Mouse (Mus musculus) olfactory bulb, adult 2 months (tissue): ENCODE results near the gene Pigu. TPM values are rescaled to one million over a fixed set of nuclear protein-coding genes. Genes with fewer than 3 reads are reported as not detected.

Experiments used
- H3K27ac ChIP-seq: fragments of 200-500 bp; 2 replicates; pipeline ENCODE4 v1.5.1; 2012; ENCODE audit warnings: low read depth, low read length; ENCODE audit not compliant: insufficient read depth
- H3K4me1 ChIP-seq: fragments of 200-500 bp; 2 replicates; pipeline ENCODE4 v1.6.1; 2012; ENCODE audit warnings: low read length; ENCODE audit not compliant: control insufficient read depth, insufficient read depth
- H3K4me3 ChIP-seq: fragments of 200-500 bp; 2 replicates; pipeline ENCODE4 v1.5.1; 2012; ENCODE audit warnings: mild to moderate bottlenecking, low read depth, low read length, moderate library complexity; ENCODE audit not compliant: insufficient read depth
- CTCF ChIP-seq: fragments of 200-500 bp; IDR thresholded peaks from 2 replicates; pipeline ENCODE4 v1.5.1; 2012; ENCODE audit warnings: low read depth, mild to moderate bottlenecking, low read length, moderate library complexity; ENCODE audit not compliant: insufficient read depth
- POLR2A ChIP-seq: fragments of 200-500 bp; IDR thresholded peaks from 2 replicates; pipeline ENCODE4 v1.6.1; 2012; ENCODE audit warnings: mild to moderate bottlenecking, low read depth, low read length, moderate library complexity; ENCODE audit not compliant: insufficient read depth
- WGBS: fragments of 180-500 bp; shearing (Covaris S2); methylation state at CpG from one replicate; pipeline ENCODE4 v1.1.7; 2018; 5-methylcytosine and 5-hydroxymethylcytosine counted together
- polyA plus RNA-seq: library from polyadenylated mRNA; stranded (reverse); fragments of >200 nt; gene quantifications from 2 replicates; pipeline ENCODE4 v1.2.4, GENCODE M21; 2012; ENCODE audit warnings: low replicate concordance; ENCODE audit not compliant: missing spikeins, insufficient read depth, insufficient read length

Pigu gene
- not detected in 2 replicates for polyA plus RNA-seq

- no peak for TF ChIP-seq CTCF
- TF ChIP-seq POLR2A: no peak
- peak within 1 kb of the TSS; percentile 54; the same call in 1 of the 2 replicates for H3K27ac ChIP-seq
- under 1% methylated on average over 38 of the region's 38 CpGs for WGBS
Observed at GRCm38 (mm10) chr2:155356971-155357591, at the start of gene Pigu. Gene Pigu, minus strand, starts transcription at chr2:155357430.

GRCm38 (mm10) chr2:155404635-155405034 is 47.4 kb upstream of the Pigu start:
- TF ChIP-seq CTCF (no peak), POLR2A (no peak)
- Histone ChIP-seq H3K4me3 (no peak overlapping the region), H3K4me1 (no peaks in the 10 kb centered on the region), H3K27ac (no peak overlapping the region)
- WGBS: 88% methylated on average over 1 of the region's 1 CpGs

More at GRCm38 (mm10) chr2:155356971-155357591, at the start of gene Pigu:
- no peaks in the 10 kb centered on the region for H3K4me1 ChIP-seq
- H3K4me3 ChIP-seq: peak within 1 kb of the TSS; percentile 91

GRCm38 (mm10) chr2:155401926-155402325 is 44.7 kb upstream of the Pigu start:
- Histone ChIP-seq H3K4me3 (no peak overlapping the region), H3K27ac (no peak overlapping the region), H3K4me1 (no peaks in the 10 kb centered on the region)
- TF ChIP-seq POLR2A (no peak), CTCF (no peak)
- WGBS: 95% methylated on average over 4 of the region's 4 CpGs

GRCm38 (mm10) chr2:155400276-155400675 is 43.0 kb upstream of the Pigu start:
- Histone ChIP-seq H3K4me3 (no peak overlapping the region), H3K4me1 (no peaks in the 10 kb centered on the region), H3K27ac (no peak overlapping the region)
- TF ChIP-seq POLR2A: no peak
- TF ChIP-seq CTCF: no peak

GRCm38 (mm10) chr2:155394586-155394985 is 37.4 kb upstream of the Pigu start:
- TF ChIP-seq CTCF: no peak
- no peak for TF ChIP-seq POLR2A
- no peak overlapping the region for H3K4me3 ChIP-seq
- WGBS: 68% methylated on average over 5 of the region's 5 CpGs
- no peaks in the 10 kb centered on the region for H3K4me1 ChIP-seq
- H3K27ac ChIP-seq: no peak overlapping the region

GRCm38 (mm10) chr2:155388573-155388972 is 31.3 kb upstream of the Pigu start:
- no peak for TF ChIP-seq CTCF
- TF ChIP-seq POLR2A: no peak

GRCm38 (mm10) chr2:155387052-155387451 is 29.8 kb upstream of the Pigu start:
- Histone ChIP-seq H3K27ac (no peak overlapping the region; the same call in 1 of the 2 replicates), H3K4me3 (no peak overlapping the region), H3K4me1 (peaks cover 31% of the 10 kb centered on the region)
- TF ChIP-seq POLR2A (no peak), CTCF (no peak)
- WGBS: 62% methylated on average over 4 of the region's 4 CpGs

More at GRCm38 (mm10) chr2:155388573-155388972, 31.3 kb upstream of the Pigu start:
- Histone ChIP-seq H3K4me3 (no peak overlapping the region), H3K4me1 (peaks cover 28% of the 10 kb centered on the region), H3K27ac (0 out of 2 replicates have a peak overlapping the region, but pooled peaks have one; percentile 6)
- WGBS: 55% methylated on average over 2 of the region's 2 CpGs

GRCm38 (mm10) chr2:155386534-155386899 is 29.3 kb upstream of the Pigu start:
- H3K27ac ChIP-seq: no peak overlapping the region
- H3K4me3 ChIP-seq: no peak overlapping the region
- 12% methylated on average over 27 of the region's 27 CpGs for WGBS
- TF ChIP-seq CTCF (no peak), POLR2A (no peak)
- peaks cover 31% of the 10 kb centered on the region for H3K4me1 ChIP-seq

- 45% methylated on average over 18 of the region's 18 CpGs for WGBS
- H3K27ac ChIP-seq: 0 out of 2 replicates have a peak overlapping the region, but pooled peaks have one; percentile 14
- no peak for TF ChIP-seq CTCF
Observed at GRCm38 (mm10) chr2:155385731-155386533, 28.7 kb upstream of the Pigu start.

More at GRCm38 (mm10) chr2:155385731-155386533, 28.7 kb upstream of the Pigu start:
- Histone ChIP-seq H3K4me1 (peaks cover 31% of the 10 kb centered on the region), H3K4me3 (0 out of 2 replicates have a peak overlapping the region, but pooled peaks have one; percentile 0)
